Mouse (Mus musculus) lung, adult 18-20 months (tissue): ENCODE measurements around the gene Sgms1.
A peak's percentile ranks its signal among the peaks of the same experiment; 100 is the strongest.
"Not testable (repeated sequence)": the region's sequence is repeated elsewhere in the genome, so short reads cannot be mapped to it uniquely, and the experiment has no call there.

ENCODE experiments used
- DNase-seq, 2 experiments: peaks; one replicate each; pipeline ENCODE4 v3.0.0; 2022; ENCODE audit warnings: mixed read lengths in 2 of 2

The Sgms1 gene

DNA sequence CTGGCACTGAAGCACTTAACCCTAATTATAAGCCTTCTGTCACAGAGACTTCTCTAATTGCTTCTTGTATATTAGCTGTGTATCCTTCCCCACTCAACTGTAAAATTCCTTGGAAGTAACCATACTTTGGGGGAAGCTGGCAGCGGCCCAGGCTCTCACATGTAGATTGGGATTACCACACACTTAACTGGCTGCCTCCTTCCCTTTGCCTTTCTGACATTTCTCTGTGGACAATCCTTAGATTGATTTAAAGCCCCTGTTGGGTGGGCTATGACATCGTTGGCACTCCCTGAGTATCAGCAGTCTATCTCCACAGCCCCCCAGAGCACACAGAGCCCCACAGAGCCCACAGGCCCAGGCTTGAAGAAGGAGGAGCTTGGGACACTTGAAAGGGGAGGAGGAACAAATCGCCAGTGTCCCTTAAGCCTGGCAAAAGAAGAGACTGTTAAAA is 8.0 kb downstream of the Sgms1 start:
- DNase-seq, result no peak

GRCm38 (mm10) chr19:32380748-32381147 is 8.8 kb downstream of the Sgms1 start:
- no peak for DNase-seq

DNA sequence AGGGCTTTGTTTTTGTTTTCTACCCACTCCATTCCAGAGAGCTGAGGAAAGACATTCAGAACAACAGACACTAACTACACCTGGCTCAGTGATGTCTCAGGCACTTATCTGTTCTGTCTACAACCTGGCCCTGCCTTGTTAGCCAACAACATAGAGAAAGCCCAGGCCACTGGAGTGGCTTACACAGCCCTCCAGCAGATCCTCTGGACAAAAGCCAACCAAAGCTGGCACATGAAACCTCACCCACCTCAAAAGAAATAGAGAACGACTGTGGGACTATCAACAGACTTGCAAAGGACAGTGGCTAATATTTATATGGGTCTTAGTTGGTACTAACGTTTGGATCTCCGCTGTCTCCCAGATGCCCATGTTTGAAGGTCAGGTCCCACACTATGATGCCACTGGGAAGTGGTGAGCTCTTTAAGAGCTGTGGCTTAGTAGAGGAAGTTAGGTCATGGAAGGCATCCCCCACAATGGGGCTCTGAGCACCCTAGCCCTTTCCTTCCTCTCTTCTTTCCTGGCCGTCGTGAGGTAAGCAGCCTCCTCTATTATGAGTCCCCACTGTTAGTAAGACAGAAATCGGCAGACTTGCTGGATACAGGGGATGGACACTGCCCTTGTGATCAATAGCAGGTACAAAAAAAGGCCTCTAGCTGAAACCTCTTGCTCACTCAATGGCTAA is 10.1 kb downstream of the Sgms1 start:
- DNase-seq, result peak in 1 of 2 experiments; percentile 26

DNA sequence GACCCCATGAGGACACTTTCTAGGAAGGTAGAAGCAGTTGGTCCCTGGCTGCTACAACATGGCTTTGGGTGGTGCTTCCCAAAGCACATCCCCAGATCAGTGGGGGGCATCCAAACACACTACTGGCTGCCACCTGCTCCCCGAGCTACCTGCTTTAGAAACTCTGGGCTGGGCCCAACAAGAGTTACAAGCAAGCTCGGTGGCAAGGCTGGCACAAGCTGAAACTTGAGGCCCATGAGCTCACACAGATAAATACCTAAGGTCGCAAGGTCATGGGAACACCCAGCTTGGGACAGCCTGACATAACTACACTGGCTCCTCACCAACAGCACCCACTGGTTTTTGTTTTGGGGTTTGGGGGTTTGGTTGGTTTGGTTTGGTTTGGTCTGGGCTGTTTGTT is 10.9 kb downstream of the Sgms1 start:
- DNase-seq, result no peak

- no peak for DNase-seq
Observed at GRCm38 (mm10) chr19:32377701-32378325, 11.7 kb downstream of the Sgms1 start.

DNA sequence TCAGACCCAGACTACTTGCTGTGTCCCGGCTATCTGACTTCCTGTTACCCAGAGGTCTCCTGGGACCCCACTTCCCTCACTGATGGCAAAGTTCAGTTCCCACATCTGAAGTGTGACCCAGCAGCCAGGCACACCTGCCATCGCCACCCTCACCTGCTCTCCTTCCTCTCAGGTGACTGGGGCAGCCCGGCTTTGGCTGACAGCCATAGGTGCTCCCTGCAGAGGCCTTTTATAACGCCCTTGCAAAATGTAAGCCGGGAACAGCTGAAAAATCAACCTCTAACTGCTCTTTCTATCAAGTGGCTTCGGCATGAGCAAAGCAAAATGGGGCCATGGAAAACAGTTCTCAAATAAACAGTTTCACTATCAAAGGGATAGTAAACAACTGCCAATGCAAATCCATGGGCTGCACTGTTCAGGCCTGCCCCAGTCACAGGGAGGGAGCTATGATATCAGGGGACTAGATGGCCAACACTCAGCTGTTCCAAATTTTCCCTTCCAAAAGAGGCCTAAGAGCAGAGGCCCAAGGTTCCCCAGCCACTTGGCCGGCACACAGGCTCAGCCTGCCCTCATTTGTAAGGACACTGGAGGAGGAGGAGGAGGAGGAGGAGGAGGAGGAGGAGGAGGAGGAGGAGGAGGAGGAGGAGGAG is 12.5 kb downstream of the Sgms1 start:
- peak; percentile 24 to 53 for DNase-seq

DNA sequence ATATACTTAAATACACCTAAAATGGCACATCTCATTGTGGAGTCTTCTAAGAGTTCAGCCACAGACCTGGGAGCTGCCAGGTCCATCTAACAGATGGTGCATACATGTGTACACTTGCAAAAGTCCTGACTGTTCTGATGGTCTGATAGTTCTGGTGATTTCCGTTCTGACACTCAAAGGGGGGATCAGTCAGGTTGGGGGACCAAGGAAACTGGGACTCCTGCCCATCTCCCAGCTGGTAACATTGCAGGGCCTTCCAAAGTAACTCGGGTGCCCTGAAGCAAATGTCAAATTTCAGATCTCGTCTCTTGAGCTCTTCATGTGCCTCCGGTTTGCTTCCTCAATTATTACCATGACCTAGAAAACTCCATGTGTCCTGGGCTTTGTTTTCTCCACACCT is 13.5 kb downstream of the Sgms1 start:
- no peak for DNase-seq

DNA sequence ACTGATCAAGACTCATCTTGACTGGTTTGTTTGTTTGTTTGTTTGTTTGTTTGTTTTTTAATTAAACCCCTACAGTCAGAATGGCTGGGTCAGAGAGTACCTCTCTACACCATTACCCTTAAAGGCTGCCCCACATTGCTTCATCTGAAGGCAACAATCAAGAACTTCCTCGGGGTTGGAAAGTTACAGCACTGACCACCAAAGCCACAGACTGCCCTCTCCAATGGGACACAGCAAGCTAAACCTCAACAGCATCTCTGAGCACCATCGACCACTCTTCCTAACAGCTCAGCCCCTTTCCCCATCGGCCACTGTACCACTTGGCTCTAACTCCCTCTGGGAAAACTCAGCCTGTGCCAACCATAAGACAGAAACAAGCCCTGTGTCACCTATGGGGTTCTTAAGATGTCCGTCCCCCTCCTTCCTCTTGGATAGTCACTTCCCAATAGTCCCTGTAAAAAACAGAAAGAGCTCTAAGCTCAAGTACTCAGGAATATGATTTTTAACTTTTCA is 14.0 kb downstream of the Sgms1 start:
- no peak for DNase-seq

- DNase-seq, result no peak
Observed at GRCm38 (mm10) chr19:32374751-32375150, 14.8 kb downstream of the Sgms1 start.

- DNase-seq, result peak in 1 of 2 experiments; percentile 46
Observed at GRCm38 (mm10) chr19:32373865-32374655, 15.5 kb downstream of the Sgms1 start.

DNA sequence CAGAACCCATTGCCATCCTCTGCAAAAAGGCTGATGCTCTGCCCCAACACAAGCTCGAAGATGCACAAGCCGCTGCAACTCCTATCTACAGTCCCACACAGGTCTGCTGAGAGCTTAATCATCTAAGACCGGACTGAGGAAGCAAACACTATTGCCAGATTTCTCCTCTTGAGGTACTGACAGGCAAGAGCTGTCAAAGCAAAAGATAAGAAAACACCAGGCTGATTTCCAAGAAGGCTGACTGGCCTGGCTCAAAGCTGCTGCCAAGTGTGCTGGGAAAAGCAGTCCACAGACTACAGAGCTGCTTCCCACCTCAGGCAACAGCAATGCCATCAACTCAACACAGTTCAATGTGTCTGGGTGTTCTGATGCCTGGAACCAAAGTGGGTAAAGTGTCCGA is 17.1 kb downstream of the Sgms1 start:
- DNase-seq, result peak in 1 of 2 experiments; percentile 34

DNA sequence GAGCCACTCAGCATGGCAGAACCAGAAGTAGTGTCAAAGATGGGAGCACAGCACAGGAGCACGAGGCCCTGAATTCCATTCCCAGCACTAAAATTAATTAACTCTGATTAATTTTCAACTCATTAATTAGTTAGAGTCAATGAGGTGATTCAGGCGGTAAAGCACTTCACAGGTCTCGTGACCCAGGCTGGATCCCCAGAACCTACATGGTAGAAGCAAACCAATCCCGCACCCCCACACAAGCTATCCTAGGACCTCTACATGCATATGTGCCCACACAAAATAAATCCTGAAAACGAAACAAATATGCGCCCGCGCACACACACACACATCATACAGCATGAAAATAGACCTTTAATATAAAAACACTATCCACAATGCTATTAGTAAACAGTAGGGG is 22.2 kb downstream of the Sgms1 start:
- no peak for DNase-seq

DNA sequence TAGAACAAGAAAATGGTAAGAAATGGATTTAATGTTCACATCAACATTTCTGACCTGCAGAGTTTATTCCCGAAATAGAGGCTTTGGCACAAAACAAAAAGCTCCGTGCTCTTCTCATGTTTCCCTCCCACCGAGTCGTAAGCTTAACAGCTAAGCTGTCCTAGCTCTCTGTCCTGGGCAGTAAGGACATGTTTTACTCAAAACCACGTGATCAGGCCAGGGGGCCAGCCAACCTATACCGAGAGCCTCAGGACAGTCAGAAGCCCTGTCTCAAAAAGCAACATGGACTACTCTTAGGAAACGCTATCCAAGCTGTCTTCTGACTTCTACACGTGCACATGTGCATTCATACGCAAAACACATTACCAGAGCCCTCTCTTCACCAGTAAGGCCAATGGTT is 23.1 kb downstream of the Sgms1 start:
- no peak for DNase-seq

DNA sequence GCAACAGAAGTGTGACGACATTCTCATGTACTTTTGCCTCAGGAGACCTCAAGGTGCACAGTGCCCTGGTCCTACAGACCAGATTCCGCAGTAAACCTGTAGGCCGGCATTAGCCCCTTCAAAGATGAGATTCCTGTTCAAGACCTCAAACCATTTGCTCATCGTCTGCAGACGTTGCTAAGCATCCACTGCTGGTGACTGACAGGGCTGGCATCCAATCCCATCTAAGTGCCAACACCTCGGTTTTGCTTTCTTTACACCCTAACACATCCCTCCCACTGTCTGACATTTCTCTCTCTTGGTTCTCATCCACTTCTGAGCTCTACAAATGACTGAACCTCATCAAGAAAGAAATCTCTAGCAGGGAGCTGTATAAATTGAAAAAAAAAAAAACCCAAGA is 24.4 kb downstream of the Sgms1 start:
- DNase-seq, result no peak

GRCm38 (mm10) chr19:32363587-32363986 is 25.9 kb downstream of the Sgms1 start:
- DNase-seq, result no peak

DNA sequence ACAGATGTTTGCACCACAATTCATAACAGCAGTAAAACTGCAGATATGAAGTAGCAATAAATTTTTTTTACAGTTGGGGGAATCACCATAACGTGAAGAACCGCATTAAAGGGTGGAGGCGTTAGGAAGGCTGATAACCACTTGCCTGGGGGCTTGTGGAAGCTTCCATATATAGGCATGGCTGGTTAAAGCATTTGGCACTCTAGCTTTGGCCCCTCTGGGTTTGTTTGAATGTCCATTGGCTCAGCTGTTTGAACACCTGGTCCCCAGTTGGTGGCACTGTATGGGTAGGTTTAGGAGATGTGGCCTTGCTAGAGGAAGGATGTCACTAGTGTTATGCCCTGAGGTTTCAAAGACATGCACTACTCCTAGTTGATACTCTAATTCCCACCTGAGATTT is 27.0 kb downstream of the Sgms1 start:
- no peak for DNase-seq

DNA sequence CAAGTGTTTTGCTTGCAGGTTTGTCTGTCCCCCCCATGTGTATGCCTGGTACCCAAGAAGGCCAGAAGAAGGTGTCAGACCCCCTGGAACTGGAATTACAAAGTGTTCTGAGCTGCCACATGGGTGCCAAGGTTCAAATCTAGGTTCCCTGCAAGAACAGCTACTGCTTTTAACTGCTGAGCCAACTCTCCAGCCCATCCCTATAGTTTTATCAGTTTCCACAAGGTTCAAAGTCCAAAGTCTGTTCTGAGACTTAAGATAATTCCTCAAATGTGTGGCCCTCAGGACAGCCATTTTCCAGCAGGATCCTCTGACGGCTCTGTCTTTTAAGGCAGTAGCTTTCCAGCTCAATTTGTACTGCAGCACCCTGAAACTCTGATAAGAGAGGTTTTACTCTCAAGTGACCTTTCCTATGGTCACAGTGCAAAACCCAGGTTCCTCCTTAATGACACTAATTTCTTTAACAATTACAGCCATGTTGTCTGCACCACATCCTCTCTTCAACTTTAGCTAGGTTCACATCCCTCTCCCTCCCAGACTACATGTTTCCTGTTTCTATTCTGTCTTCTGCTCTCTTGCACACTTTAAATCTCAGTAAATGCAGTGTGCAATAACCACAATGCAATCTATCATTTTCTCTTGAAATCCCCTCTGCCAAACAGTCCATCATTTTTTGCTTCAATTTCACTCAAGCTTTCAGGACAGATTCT is 28.4 kb downstream of the Sgms1 start:
- no peak for DNase-seq

DNA sequence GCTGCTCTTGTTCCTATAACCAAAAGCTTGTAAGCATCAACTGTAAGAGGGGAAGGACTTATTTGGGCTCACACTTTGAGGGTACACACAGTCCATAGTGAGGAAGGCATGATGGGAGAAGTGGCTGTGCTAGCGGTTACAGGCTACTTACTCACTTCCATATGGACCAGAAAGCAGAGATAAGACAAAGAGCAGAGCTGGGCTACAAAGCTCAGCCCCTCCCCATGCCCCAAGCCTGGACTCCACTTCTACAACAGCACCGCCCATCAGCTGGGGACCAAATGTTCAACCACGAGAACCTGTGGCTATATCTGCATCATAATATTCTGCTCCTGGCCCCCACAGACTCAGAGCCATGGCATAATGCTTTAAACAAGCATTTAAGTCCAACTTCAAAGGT is 29.0 kb downstream of the Sgms1 start:
- no peak for DNase-seq

DNA sequence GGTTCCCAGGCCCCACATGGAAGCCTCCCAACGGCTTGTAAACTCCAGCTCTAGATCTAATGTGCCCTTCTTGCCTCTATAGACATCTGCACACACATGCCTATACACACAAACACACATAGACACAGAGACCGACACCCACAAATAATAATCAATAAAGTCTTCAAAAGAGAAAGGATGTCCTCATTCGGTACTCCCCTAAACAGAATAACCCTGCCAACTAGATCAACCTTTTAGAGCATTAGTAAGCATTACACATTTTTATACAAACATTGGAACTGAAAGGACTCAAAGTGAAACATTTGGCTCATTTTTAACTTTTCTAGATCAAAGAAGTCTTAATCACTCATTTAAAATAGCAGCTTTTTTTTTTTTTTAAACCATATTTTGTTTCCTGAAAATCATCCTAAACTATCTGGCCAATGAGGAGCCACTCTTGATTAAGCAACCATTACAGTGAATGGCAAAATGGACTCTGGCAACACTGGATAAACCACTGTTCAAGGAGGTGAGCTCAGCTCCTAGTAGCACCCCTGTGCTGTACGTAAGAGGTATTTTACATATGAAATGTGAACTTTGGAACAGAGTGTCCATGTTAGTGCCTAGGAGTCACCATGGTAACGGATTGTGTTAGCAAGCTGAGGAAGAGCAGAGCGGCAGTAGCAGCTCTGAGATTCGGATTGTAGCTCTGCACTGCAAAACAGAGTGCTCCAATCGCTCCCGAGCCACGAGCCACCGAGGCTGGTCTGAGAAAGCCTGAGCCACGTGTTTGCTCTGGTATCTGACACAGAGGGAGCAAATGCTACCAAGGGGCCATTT is 30.6 kb downstream of the Sgms1 start:
- DNase-seq, result peak in 1 of 2 experiments; percentile 49

- DNase-seq, result not testable (repeated sequence)
Observed at GRCm38 (mm10) chr19:32358011-32358410, 31.5 kb downstream of the Sgms1 start.

DNA sequence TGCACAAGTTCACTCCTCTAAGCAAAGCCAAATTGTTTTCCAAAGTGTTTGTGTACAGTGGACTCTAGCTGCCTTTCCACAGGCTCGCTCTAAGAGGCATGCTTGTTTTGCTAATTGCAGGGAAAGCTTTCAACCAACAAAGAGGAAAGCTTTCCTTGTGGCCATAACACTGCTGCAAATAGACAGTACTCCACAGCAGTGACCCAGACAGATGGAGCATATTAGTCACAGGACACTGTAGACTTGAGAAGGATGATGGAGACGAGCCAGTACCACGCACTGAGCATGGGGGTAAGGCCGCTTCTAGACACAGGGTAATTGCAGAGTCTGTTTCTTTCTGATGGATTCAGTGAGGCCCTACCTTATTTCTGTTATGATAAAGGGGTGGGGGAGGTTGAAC is 33.3 kb downstream of the Sgms1 start:
- no peak for DNase-seq

DNA sequence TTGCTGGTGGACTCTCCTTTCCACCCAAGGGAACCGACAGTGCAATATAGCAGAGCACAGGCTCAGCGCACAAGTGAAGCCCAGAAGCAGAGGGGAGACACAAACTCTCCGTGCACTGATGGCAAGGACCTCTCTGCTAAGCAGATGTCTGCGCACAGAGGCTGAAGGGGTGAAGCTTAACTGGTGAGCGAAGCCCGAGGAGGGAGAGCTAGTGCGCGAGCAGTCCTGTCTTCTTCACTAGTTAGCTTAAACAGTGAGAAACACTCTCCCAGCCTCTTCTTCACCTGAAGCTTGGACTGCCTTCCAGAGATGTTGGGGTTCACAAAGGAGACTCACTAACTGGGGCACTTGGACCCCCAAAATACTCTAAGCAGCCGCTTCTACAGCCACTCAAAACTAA is 36.1 kb downstream of the Sgms1 start:
- DNase-seq, result no peak
